Mouse (Mus musculus) heart, adult 2 months (tissue): ENCODE measurements at regions not wholly inside any gene's neighbourhood (a gene's known extent, or its start where the extent isn't known, plus 50 kb on each side); places are given as distances from the start of the nearest gene placed in this dataset.
A peak's percentile ranks its signal among the peaks of the same experiment; 100 is the strongest.
"Not testable (repeated sequence)": the region's sequence is repeated elsewhere in the genome, so short reads cannot be mapped to it uniquely, and the experiment has no call there.

Experiments used
- DNase-seq, 2 experiments: peaks; one replicate each; pipeline ENCODE4 v3.0.0; 2021
- H3K27ac ChIP-seq: fragments of 200-600 bp; 2 replicates; pipeline ENCODE4 v1.8.1; 2022
- H3K27me3 ChIP-seq: fragments of 200-500 bp; 2 replicates; pipeline ENCODE4 v1.6.1; 2012; ENCODE audit warnings: mild to moderate bottlenecking, low read length, inconsistent platforms, mixed read lengths; ENCODE audit not compliant: control insufficient read depth, insufficient read depth
- H3K36me3 ChIP-seq: fragments of 200-500 bp; 2 replicates; pipeline ENCODE4 v1.6.1; 2012; ENCODE audit warnings: low read length, inconsistent platforms; ENCODE audit not compliant: control insufficient read depth, insufficient read depth
- H3K4me1 ChIP-seq: fragments of 200-500 bp; 2 replicates; pipeline ENCODE4 v1.6.1; 2011; ENCODE audit warnings: low read length; ENCODE audit not compliant: control insufficient read depth, insufficient read depth
- H3K4me3 ChIP-seq: fragments of 200-600 bp; 2 replicates; pipeline ENCODE4 v1.8.1; 2022
- H3K79me2 ChIP-seq: fragments of 200-500 bp; replicated peaks from 2 replicates; pipeline ENCODE4 v1.6.1; 2012; ENCODE audit warnings: mild to moderate bottlenecking, inconsistent platforms, low read length, moderate library complexity, mixed read lengths; ENCODE audit not compliant: control insufficient read depth, insufficient read depth
- H3K9ac ChIP-seq: fragments of 200-500 bp; 2 replicates; pipeline ENCODE4 v1.6.1; 2012; ENCODE audit warnings: low read depth, mild to moderate bottlenecking, control low read depth, inconsistent platforms, low read length, mixed read lengths
- CTCF ChIP-seq: fragments of 200-600 bp; IDR thresholded peaks from 2 replicates; pipeline ENCODE4 v1.8.1; 2022; ENCODE audit warnings: antibody characterized with exemption, mild to moderate bottlenecking, moderate library complexity
- EP300 ChIP-seq: fragments of 200-500 bp; IDR thresholded peaks from 2 replicates; pipeline ENCODE4 v1.6.1; 2011; ENCODE audit warnings: low read depth, low read length, control low read depth; ENCODE audit not compliant: insufficient read depth
- POLR2A ChIP-seq: fragments of 200-500 bp; IDR thresholded peaks from 2 replicates; pipeline ENCODE4 v1.6.1; 2011; ENCODE audit warnings: mild to moderate bottlenecking, low read depth, low read length, control low read depth; ENCODE audit not compliant: insufficient read depth
- WGBS: fragments of 180-500 bp; shearing (Covaris S2); methylation state at CpG from one replicate; pipeline ENCODE4 v1.1.7; 2018; 5-methylcytosine and 5-hydroxymethylcytosine counted together
- intact Hi-C: fragments of 180-260 bp; cut with DNase I; formaldehyde crosslinking; loops from one replicate; pipeline ENCODE4 v1.15.1; 2025

DNA sequence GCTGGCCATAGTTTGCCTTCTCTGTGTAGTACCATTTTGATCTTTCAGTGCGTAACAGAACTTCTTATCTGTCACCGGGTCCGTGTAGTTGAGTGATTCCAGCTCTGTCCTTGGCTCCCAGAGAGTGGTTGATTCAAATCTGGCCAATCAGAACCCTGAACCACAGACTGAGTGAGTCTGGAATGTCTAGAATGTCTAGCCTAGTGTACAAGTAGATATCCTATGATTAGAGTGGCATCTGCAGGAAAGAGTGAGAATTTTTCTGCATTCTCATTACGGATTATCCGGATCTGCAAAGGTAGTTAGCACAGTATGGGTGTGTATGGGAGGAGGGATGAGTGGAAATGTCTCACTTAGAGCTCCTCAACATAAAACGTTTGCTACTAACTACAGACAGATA is 97.9 kb upstream of the Pdk4 start:
- Histone ChIP-seq H3K27me3 (no peaks in the 10 kb centered on the region), H3K27ac (no peak overlapping the region), H3K4me1 (no peaks in the 10 kb centered on the region), H3K4me3 (no peak overlapping the region), H3K79me2 (no peaks in the 10 kb centered on the region), H3K9ac (no peak overlapping the region), H3K36me3 (no peaks in the 10 kb centered on the region)
- DNase-seq: no peak
- intact Hi-C loops: no loop called here
- WGBS: 35% methylated on average over 6 of the region's 6 CpGs
- no peak for TF ChIP-seq POLR2A
- peak; percentile 29 for TF ChIP-seq CTCF

DNA sequence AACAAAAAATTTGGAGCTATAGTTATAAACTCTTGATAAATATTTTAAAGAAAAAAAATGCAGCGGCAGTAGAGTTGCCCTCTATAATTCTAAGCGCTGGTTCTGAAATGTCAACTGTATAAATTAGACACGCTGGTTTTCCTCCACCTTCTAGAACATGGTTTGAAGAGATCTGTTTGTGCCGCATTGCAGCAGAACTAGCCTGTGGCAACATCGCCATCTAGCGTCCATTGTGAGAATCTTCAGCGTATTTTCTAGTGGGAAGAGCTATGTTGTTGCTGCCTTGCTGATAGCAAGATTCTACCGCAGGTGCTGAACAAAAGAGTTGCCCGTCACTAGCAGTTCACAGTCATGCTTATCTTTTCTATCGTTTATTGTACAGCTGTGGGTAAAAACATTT is 93.5 kb upstream of the Pdk4 start:
- Histone ChIP-seq H3K4me1 (no peaks in the 10 kb centered on the region), H3K27me3 (no peaks in the 10 kb centered on the region), H3K9ac (no peak overlapping the region), H3K36me3 (no peaks in the 10 kb centered on the region), H3K27ac (no peak overlapping the region), H3K79me2 (no peaks in the 10 kb centered on the region), H3K4me3 (no peak overlapping the region)
- 4% methylated on average over 10 of the region's 10 CpGs for WGBS
- intact Hi-C loops: loop anchor here (1.0 to 10.0 kb wide), 2 partner anchors 95 to 178 kb away; partner anchors contain the start of gene Pdk4
- DNase-seq: peak; percentile 56 to 61
- TF ChIP-seq CTCF (no peak; the same call in 1 of the 2 replicates), EP300 (peak; percentile 97), POLR2A (no peak)

DNA sequence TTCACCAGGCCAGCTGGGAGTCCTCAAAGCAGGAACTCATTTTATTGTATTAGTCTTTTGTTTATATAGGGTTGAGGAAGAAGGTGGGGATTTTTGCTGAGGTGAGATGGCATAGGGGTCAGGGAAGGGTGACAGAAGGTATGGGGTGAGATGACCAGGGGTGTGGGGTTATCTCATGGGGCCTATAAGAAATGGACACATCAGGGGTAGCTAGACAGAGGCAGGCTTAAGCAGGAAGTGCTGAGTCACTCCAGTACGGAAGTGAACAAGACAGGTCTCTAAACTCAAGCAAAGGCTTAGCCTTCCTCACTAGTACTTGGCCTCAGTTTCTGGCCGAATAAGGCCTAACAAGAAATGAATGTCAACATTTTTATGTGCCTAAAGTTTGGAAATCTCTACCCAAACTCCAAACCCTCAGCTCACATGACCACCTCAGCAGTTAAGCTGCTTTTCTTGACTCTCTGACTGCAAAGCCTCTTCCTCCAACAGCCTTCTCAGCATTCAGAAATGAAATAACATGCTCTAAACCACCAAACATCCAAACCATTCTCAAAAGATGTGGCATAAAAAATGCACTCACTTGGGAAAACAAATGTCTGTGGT is 86.9 kb upstream of the Pdk4 start:
- Histone ChIP-seq H3K4me3 (no peak overlapping the region), H3K9ac (no peak overlapping the region), H3K36me3 (no peaks in the 10 kb centered on the region), H3K79me2 (no peaks in the 10 kb centered on the region), H3K27ac (no peak overlapping the region), H3K27me3 (no peaks in the 10 kb centered on the region), H3K4me1 (no peaks in the 10 kb centered on the region)
- TF ChIP-seq POLR2A (no peak), CTCF (no peak), EP300 (no peak)
- intact Hi-C loops: loop anchor here (10.0 kb wide), 1 partner anchor 88 kb away; the partner anchor contains the start of gene Pdk4
- 41% methylated on average over 2 of the region's 2 CpGs for WGBS
- no peak for DNase-seq

DNA sequence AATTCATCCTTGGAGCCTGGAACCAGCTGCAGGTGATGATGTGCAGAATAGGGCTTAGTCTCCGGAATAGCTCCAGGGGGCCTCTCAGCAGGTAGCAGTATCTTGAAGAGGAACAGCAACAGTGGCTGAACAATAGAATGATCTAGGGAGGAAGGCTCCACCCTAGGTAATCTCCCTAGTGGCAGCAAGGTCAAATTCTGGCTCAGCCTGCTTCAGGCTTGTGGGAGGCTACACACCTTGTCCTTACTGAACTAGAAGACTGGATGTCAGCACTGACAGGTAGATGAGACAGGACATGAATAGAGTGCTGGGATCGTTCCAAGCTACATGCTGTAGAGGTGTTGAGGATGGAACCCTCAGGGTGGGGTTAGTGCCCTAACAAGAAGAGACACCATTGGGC is 80.8 kb upstream of the Pdk4 start:
- H3K27ac ChIP-seq, H3K36me3 ChIP-seq, H3K9ac ChIP-seq, H3K79me2 ChIP-seq, intact Hi-C loops, H3K27me3 ChIP-seq, DNase-seq, H3K4me3 ChIP-seq, H3K4me1 ChIP-seq: not testable (repeated sequence)
- 79% methylated on average over 2 of the region's 2 CpGs for WGBS

DNA sequence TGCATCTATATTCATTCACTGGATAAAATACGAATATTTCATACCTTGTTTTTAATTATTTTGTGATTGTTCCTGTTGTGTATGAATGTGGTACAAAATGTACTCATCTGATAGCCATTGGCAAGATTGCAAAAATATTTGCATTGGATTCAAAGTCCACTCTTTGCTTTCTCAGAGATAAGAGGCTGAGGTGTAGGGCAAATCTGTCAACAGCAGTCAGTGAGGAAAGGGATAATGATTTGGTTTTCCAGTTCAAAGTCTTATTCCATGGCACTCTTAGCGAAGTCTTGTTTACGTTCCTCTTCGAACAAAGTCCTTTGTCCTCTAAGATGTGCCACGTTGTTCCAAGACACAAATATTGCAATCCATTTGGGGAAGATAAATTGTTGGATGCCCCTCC is 70.5 kb upstream of the Pdk4 start:
- intact Hi-C loops: no loop called here
- H3K4me1 ChIP-seq: no peaks in the 10 kb centered on the region
- DNase-seq: no peak
- no peaks in the 10 kb centered on the region for H3K27me3 ChIP-seq
- H3K27ac ChIP-seq: no peak overlapping the region
- H3K79me2 ChIP-seq: no peaks in the 10 kb centered on the region
- H3K4me3 ChIP-seq: no peak overlapping the region
- WGBS: 40% methylated on average over 5 of the region's 5 CpGs
- H3K9ac ChIP-seq: no peak overlapping the region
- no peaks in the 10 kb centered on the region for H3K36me3 ChIP-seq
- TF ChIP-seq EP300 (no peak), POLR2A (no peak), CTCF (no peak)

DNA sequence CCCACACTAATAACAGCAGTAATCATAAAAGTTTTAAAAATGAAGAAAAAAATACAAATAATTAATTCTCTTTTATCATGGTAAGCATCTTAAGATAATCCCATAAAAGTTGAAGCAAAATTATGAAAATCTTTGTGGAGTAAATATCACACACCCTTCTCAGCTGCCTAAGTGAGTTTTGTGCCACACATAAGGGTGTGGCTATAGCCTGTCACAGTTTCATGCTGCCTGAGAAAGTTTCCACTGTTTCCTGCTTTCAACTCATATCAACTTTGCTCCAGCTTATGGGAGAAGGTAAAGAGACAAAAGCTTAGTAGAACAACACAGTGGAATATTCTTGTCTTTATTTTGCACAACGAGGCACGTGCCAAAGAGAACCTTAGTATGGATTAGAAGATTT is 68.9 kb upstream of the Pdk4 start:
- Histone ChIP-seq H3K36me3 (no peaks in the 10 kb centered on the region), H3K79me2 (no peaks in the 10 kb centered on the region), H3K27ac (no peak overlapping the region), H3K4me1 (no peaks in the 10 kb centered on the region), H3K27me3 (no peaks in the 10 kb centered on the region), H3K9ac (no peak overlapping the region), H3K4me3 (no peak overlapping the region)
- 57% methylated on average over 2 of the region's 2 CpGs for WGBS
- no peak for DNase-seq
- TF ChIP-seq POLR2A (no peak), EP300 (no peak), CTCF (no peak)
- intact Hi-C loops: no loop called here
